Mouse (Mus musculus): ENCODE results near the gene Zbtb20.

Zbtb20 gene

DNA sequence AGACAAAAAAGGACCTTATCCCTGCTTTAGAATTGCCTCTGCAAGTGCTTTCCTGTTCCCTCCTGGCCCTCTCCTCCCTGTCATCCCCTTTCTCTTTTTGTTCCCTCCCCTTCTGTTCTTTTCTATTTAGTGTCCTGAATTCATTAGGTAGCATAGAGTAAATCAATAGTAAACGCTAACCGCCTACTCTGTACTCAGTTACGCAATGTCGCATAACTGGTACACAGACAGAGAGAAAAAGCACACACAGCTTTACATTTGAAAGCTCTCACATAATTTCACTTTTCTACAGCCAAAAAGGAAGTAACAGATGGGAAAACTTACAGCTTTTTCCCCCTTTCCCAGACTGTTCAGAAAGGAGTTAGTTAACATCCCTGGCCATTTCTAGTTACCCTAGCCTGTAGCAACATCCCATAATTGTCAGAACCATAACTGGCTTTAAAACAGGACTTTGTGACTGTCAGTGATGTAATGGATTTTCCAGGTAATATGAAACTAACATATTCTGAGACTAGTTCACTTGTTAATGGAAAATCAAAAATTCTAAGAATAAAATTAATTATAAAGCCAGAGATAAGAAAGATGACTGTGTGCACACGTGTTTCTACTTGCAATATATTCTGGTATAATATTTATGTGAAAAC, 422.4 kb downstream of the Zbtb20 start:
- no peak for DNase-seq (ENCODE audit: low read depth, low spot score)

DNA sequence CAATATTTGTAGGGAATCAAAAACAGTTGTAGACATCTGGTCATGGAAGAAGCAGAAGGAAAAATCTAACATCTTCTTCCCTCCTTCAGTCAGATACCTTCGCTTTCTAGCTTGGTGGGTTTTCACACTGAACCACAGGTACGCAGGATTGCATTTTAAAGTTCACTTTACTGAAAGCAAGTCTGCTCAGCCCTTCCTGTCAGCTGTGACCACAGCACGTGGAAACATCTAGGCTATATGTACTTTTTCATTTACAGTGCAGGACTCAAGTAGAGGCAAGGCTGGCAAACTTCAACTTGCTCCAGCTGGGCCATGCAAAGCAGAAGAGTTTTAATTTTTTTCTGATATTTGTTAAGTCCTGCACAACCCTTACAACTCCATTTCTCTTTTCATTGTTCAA, 424.7 kb downstream of the Zbtb20 start:
- DNase-seq (ENCODE audit: low read depth, low spot score), result no peak

DNA sequence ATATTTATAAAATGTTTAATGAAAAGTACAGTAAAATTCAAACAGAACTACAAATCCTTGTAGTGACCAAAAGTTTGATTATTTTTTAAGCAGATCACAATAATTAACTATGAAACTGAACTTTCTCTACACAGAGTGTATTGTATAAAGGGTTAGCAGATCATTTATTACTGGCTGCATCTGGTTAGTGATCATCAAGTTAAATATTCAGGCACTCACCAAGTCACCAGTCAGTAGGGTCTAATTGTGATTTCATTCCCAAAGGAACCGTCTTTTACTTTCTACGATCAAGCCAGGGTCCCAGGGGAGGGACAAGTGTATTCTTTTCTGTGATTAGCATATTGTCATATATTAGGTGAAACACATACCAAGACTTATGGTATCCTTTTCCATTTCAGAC, 426.5 kb downstream of the Zbtb20 start:
- DNase-seq (ENCODE audit: low read depth, low spot score), result no peak

DNA sequence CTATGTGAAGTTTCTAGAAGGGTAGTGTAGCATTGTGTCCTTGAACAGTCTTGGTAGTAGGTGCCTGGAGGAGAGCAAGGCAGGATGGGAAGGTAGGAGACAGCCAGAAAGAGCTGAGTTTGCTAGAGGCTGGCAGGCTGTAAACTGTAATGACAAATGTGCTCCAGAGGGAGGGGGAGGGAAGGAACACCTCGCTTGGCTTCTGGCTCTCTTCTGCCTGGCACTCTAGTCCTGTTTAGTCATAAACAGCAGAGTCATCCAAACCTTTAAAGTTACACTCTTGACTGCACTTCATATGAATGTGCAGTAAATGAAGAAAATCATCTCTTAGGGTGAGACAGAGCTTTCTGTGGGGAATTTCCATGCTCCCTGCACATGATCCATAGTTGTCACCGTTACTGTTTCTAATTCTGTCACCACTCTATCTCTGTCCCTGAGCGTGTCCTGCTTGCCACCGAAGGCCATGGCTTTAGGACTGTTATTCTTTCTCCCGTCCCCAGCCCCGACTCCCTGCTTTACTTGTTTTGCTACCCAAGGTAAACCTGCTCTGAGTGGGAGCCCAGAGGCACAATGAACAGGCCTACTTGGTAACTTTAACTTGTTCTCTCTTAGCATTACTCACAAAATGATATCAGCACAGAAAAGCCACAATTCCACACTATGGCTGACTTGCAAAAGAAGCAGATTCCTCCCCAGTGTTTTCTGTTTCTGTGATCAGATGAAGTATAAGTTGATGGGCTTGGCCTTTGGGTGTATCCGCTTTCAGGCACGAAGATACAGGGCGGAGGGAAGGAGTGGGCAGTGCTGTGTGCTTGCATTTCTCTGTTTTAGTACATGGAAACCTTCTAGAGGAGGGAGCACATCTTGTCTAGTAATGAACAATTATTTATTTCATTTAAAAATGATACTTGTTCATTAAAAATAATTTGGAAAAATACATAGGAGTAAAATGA, 427.8 kb downstream of the Zbtb20 start:
- no peak for DNase-seq (ENCODE audit: low read depth, low spot score)

DNA sequence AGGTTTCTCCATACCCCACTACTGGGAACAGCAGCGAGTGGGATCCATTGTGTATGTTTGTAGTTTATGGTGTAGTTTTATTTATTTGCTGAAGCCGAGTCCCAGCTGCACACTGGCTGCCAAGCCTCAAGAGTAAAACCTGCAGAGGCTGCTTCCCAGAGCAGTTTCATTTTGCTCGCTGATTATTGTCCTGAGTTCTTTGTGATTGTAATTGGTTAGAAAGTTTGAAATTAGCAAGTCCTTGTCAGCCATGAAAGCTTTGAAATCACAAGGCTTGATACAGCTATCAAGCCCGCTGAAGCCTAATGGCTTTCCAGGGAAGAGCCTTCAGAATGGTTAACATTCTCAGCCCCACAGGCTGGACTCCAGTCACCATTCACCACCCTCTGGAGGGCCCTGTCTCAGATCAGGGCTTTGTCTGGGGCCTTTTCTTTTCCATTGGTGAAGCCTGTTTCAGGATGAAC, 434.3 kb downstream of the Zbtb20 start:
- DNase-seq (ENCODE audit: low read depth, low spot score), result no peak

DNA sequence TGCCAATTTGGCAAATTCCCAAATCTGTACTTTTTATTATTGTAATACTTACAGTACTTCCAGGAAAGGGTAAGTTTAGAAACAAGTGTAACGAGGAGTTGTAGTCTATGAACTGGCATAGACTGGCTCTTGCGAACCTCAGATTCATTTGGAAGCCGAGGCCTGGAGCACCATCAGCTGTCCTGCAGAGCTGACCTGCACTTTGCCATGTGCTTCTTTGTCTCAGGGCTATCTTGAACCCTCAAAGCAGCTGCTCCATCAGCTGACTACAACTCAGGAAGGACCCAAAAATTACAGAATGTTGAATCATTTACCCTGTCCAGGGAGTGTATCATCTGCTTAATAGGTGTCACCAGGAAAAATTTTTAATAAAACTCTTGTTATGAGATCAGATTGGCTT, 448.3 kb downstream of the Zbtb20 start:
- DNase-seq (ENCODE audit: low read depth, low spot score), result no peak

DNA sequence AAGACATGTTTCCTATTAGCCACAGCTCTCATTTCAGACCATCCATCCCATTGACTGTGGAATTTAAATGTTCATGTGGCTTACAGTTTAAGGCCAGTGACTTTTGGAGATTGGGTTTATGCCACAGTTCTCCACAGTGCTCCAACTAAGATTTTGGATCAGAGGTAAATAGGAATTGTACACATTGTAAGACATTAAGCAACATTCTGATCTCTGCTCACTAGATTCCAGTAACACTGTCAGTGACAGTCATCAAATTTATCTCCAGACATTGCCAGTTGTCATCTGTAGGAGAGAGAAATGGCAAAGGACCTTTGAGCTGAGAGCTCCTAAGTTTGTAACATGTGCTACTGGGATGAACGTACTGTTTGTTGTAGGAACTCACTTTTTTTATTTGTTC, 452.5 kb downstream of the Zbtb20 start:
- no peak for DNase-seq (ENCODE audit: low read depth, low spot score)

DNA sequence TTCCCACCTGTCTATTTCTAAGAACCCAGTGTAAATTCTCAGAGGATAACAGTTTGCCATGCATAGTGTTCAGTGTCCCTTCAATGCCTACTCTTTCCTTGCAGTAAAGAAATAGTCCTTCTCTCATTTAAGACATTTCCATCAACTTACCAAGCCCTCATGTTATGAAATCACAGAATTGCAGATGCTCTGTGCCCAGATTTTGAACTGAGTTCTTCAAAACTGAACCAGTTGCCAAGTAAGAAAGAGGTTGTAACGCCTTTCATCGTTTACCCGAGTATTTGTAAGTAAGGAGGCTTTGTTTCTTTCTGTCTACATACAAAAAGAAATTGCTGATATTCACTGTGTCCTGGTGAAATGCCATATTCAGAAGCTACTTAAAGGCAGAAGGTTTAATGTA, 454.5 kb downstream of the Zbtb20 start:
- DNase-seq (ENCODE audit: low read depth, low spot score), result no peak

DNA sequence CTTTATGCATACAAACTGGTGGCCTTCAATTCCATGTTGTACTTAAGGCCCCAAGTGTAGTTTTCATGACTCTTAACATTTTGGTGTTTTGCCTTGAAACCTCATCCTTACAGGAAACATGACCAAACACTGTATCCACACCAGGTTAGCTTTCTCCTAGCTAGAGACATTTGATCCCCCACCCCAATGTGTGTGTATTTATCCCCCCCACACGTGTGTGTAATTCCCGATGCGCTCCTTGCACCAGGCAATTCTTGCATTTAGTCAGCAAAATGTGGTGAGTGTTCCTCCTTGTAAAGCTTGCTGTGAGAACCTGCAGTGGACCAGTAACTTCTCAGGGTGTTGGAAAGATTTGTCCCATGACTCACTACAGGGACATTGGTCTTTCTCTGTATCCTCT, 455.8 kb downstream of the Zbtb20 start:
- no peak for DNase-seq (ENCODE audit: low read depth, low spot score)

DNA sequence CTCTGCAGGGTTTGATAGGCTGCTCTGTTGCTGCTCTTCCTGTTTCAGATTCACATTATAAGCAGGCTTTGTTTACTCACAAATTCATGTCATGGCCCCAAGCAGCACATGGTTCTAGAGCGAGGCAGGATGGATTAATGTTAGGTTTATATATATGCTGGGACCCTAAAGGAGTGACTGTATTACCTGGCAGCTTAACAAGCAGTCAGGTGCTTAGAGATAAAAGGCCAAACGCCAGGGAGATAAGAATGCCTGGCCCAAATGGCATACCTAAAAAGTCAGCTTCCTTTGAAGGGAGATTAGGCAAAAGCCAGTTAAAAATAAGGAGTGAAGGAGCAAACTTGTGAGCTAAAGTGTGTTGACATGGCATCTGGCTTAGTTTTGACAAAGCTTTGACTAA, 457.1 kb downstream of the Zbtb20 start:
- DNase-seq (ENCODE audit: low read depth, low spot score), result no peak

DNA sequence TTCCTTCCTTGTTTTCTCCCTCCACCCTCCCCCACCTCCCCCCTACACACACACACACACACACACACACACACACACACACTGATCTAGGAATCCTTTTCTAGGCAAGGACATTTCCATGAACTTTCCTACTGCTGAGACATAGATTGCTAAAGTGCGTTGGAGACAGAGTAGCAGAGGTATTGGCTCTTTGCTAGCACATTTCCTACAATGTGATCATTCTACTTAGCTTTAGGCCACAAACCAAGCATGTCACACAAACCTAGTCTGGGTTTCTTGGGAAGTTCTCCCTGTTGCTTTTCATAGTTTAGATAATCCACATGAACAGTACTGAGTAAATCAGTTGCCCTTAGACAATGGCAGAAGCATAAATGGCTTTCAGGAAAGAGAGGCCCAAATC, 457.6 kb downstream of the Zbtb20 start:
- DNase-seq (ENCODE audit: low read depth, low spot score), result no peak

DNA sequence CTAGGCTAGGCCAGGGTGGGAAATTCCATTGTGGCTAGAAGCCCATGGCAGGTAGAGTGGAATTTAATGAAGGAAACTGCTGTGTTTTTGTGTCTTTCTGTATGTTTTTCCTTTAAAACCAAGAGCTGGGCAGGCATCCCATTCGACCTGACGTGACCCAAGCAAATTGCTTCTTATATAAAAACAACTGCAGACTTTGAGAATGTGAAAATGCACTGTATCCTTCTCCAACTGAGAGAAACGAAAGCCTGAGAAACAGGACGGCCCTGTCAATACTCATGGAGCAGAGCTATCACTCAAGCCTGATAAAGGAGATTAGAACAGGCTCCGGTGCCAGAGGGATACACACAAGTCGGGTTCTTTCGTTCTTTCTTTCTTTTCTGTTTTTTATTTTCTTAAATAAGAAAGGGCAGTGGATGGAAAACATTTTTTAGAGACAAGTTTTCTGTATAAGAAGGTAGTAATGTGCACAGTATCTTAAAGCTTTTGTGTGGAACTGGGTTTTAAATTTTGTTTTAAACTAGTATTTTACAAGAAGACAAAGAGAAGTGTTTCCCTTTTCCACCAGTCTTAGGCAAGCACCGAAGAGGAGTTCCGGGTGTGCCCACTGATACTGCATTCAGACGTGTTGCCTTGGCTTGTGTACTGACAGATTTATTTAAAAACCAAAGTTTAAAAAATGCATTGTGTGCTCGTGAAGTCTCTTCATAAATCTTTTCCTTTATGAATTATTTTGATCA, 458.9 kb downstream of the Zbtb20 start:
- no peak for DNase-seq (ENCODE audit: low read depth, low spot score)

DNA sequence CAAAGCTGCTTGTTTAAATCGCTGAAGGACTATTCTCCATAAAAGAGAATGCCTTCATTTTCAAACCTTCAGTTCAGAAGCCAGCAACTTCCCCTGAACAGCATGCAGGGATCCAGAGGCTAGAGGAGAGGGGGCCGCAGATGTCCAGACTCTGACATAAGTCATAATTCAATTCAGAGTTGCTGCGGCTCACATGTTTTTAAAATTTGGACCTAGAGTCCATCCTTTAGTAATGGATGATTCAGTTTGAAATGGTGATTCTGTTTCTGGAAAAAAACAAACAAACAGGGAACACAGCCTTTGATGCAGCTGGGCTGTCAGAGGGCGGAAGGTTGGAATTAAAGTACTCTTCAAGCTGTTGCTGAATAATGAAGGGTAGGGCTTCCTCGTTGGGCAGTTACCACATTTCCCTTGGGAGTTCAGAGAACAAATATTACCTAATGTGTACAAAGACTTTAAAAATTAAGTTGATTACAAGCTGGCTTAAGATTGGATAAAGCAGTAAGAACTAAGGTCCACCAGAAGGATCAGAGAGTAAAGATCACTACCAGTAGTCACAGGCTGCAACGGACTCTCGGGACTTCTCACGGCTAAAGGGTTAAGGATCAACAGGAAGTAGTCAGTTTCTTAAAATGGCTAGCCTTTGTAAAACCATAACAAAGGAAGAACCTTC, 459.6 kb downstream of the Zbtb20 start:
- peak; percentile 11 for DNase-seq (ENCODE audit: low read depth, low spot score)

DNA sequence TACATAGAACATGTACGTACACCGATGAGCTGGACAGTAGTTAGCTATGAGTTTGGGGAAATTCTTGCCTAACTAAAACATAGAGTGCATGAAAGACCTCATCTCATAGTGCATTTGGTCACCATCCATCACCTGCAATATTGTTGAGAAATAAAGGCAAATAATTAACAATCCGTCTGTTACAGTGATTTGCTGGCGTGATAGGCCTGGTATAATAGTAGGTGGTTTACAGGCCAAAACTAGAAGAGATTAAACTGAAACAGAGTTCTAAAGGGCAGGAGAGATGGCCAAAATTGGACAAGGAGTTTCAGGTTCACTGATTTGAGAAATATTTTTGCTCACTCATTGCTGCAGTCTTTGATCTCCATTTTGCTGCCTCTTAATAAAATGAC, 460.1 kb downstream of the Zbtb20 start:
- DNase-seq (ENCODE audit: low read depth, low spot score), result no peak

DNA sequence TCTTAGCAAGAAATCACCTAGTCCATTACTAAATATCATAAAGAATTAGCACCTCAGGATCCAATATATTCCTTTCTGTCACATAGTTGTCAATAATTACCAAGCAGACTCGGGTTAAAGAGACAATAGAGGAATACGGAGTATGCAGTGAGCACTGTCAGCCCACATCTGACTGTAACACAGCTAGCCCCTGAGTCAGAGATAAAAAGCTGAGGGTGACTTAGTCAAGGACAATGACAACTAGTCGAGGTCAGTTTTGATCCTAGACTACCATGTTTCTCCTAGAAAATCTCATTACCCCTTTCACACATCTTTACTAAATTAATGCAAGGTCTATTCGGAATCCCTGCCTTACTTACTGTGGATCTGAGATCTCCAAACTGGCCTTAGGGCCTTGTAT, 465.0 kb downstream of the Zbtb20 start:
- no peak for DNase-seq (ENCODE audit: low read depth, low spot score)

DNA sequence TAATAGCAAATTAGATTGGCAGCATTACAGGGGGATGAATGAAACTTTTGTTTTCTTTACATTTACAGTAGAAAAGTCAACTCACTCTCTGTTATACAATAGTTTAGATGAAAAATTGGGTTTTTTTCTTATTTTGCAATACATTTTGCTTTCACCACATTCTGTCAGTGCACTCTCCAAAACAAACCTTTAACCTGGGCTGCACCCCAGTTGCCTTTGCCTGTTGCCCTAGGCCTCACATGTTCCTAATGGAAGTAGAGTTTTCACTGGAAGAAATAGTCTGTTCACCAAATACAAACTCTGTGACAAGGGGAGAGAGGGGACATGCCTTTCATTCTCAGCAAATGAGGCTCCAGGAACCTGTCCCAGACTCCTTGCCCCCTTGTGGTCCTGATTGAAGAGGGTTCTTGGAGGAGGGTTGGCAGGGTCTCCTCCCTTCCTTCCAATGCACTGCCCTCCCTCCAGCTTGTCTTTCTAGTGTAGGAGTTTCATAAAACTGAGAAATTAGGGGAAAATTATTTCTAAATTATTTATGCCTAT, 466.3 kb downstream of the Zbtb20 start:
- no peak for DNase-seq (ENCODE audit: low read depth, low spot score)

DNA sequence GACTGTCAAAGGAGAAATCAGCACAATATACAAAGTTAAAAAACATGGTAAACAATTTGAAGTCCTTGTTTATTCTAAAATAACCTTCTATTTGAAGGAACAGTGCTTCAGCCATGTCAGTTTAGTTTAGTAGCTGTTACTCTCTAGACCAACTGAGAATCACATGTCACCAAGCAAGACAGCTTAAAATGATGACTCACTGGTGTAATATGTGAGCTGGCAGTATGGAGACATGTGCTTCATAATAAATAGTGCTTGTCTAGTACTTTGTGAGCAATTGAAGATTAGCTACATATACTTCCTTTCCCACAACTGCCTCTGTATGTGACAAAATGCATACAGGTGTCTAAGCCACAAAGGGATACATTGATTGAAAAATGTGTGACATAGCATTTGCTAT, 470.4 kb downstream of the Zbtb20 start:
- no peak for DNase-seq (ENCODE audit: low read depth, low spot score)

DNA sequence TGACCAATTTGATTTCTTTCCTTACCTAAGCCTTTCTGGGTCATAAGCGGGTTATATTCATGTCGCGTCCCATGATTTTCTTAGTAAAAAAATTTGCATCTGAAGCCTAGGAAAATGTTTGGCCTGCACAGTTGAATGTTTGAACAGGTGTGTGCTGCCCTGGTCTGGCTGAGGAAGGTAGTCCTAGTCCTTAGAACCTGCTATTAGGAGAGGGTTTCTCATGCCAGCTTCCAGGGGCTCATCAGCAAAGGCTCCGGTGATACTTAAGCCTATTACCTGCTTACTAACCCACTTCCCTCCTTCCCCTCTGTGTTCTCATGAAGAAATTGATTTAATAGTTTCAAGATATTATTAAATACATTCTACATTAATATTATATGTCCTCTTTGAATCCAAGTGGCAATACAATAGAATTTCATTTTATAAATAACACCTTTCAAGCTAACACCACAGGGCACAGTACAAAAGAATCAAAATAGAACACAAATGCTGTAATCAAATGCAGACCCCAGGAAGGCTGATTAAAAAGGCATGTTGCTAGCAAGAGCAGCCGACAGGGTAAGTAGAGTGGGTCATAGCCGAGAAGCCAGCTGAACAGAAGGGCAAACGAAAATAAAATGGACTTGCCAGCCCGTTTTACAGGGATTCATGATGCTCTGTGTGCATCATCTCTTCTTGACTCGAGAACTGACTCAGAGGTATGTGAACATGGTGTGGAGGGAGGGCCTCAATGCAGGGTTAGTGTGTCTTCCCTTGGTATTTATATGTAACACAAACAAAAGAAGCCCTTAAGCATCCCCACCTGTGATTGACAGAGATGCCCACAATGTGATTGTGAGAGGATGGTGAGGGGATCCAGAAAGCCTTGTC, 480.3 kb downstream of the Zbtb20 start:
- no peak for DNase-seq (ENCODE audit: low read depth, low spot score)

DNA sequence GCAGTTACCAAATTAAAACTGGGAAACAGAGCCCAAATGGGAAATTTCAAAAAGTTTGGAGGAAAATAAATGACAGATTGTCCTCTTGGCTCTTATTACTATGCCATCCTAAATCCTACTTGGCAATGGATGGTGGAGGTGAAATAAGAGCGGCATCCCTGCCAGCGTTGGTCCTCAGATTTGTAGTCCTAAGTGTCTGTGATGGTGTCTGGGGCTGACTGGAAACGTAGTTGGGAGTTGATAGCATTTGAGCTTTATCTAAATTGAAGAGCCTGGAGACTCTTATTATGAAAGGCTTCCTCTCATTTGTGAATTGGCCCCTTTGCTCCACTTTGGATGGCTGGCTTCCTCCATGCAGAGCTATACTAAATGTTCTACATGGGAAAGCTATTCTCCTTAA, 483.9 kb downstream of the Zbtb20 start:
- no peak for DNase-seq (ENCODE audit: low read depth, low spot score)

DNA sequence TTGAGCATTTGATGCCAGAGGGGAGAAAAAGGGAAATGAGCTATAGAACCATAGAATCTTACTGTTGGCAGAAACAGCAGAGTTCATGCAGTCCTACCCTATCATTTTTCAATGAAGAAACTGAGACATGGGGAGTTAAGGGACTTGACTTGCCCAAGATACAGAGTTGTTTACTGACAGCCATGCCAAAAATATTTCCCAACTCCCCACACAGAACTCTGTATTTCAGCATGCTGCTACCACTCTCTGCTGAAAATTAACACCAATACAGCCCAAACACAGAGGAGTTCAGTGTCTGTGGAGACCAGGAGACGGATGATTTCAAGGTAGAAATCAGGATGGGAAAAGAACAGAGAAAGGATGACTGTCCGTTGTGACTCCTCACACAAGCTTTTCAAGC, 484.4 kb downstream of the Zbtb20 start:
- no peak for DNase-seq (ENCODE audit: low read depth, low spot score)
